Mouse (Mus musculus) fat pad, adult 2 months (tissue): ENCODE measurements around the gene 4930572O03Rik.
"Not testable (repeated sequence)": the region's sequence is repeated elsewhere in the genome, so short reads cannot be mapped to it uniquely, and the experiment has no call there.

ENCODE experiments used
- DNase-seq: peaks from one replicate; pipeline ENCODE4 v3.0.0-alpha.2; 2011; ENCODE audit warnings: low read depth, low spot score; ENCODE audit errors: extremely low read depth

The 4930572O03Rik gene

GRCm38 (mm10) chr5:15656959-15657358 lies at the start of gene 4930572O03Rik:
Gene 4930572O03Rik, minus strand, starts transcription at chr5:15657059.
- DNase-seq = not testable (repeated sequence)

DNA sequence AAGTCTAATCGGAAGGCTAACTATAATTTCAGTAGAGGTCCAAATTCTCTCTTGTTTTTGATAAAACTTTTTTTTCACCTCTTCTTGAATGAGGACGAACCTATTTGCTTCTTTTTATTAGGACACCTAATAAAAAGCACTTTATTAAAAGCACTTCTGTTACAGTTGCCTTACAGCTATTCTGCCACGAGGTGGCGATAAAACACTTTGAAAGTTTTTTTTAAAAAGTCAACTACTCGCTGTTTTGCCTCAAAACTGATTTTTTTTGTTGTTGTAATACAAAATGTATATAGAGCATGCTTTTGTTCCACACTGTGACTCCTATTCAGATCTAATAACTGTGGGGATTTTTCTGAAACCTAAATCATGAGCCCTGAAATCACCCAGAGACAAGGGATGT lies 46.0 kb upstream of the 4930572O03Rik start:
- not testable (repeated sequence) for DNase-seq

DNA sequence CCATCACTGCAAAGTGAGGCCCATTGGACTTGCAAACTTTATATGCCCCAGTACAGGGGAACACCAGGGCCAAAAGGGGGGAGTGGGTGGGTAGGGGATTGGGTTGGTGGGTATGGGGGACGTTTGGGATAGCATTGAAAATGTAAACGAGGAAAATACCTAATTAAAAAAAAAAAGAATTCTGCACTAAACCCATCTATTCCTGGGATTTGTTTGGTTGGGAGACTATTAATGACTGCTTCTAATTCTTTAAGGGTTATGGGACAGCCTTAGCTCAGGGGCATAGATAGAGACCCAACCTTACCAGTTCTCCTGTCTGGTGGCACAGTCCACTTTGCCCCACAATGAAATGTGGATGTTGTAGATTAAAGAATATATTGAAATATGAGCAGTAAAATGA lies 40.9 kb upstream of the 4930572O03Rik start:
- not testable (repeated sequence) for DNase-seq

DNA sequence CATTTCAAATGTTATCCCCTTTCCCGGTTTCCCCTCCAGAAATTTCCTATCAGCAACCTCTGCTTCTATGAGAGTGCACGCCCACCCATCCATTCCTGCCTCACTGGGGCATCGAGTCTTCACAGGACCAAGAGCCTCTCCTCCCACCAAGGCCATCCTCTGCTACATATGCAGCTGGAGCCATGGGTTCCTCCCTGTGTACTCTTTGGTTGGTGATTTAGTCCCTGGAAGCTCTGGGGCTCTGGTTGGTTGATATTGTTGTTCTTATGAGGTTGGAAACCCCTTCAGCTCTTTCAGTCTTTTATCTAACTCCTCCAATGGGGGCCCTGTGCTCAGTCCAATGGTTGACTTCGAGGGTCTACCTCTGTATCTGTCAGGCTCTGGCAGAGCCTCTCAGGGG lies 35.0 kb upstream of the 4930572O03Rik start:
- not testable (repeated sequence) for DNase-seq

DNA sequence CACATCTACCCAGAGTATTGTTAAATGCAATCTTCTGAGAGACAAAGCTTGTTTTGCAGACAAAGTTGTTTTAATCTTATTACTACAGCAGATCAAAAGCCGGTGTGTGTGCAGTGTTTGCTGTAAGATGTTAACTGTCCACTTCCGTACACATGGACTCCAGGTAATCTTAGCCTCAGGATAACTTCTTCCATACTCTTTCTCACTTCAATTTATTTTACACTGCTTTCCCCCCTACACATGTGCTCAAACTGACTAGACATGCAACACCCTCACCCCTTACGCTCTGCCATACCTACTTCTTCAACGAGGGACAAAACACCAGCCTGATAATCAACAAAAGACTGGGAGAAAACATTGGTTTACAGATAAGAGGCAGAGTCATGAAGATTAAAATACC lies 34.0 kb upstream of the 4930572O03Rik start:
- not testable (repeated sequence) for DNase-seq

GRCm38 (mm10) chr5:15689659-15690213 lies 32.9 kb upstream of the 4930572O03Rik start:
- DNase-seq = not testable (repeated sequence)

- DNase-seq = not testable (repeated sequence)
Measured at GRCm38 (mm10) chr5:15688874-15689658, 32.2 kb upstream of the 4930572O03Rik start.

- not testable (repeated sequence) for DNase-seq
Measured at GRCm38 (mm10) chr5:15681301-15682035, 24.6 kb upstream of the 4930572O03Rik start.

DNA sequence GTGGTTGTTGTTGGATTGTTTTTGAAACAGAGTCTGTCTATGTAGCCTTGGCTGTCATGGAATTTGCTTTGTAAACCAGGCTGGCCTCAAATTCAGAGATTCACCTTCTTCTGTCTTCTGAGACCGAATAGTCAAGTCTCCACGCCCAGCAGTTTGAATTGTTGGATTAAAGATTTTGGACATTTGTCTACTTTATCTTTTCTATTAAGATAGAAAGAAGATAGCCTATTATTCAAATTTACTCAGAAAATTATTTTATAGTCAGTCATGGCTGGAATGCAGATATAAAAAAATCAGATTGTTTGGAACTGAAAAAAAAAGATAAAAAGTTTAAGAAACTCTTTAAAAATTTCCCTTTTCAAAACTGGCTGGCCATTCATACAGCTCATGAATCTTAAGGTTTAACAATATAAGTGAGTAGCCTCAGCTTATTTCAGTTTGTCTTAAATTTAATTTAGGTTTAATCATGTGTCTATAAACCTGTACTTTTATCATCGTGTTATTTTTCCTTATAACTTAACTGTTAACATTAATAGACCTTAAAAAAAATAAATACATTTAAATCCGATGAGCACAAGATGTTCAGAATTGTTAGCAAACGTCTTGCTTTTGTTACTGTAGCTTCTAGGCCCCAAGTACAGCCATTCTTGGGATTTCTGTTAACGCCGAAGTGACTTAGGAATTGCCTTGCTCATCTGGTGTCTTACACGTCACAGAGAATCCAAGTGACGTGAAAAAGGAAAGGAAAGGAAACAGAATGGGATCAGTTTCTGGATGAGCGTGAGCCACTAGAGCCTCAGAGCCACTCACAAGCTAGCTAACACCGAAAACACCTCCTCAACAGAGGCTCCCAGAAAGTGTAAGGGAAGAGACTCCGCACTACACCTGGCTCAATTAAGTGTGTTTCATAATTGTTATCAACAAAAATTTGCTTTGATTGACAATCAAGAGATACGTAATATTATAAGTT lies 23.4 kb upstream of the 4930572O03Rik start:
- not testable (repeated sequence) for DNase-seq

DNA sequence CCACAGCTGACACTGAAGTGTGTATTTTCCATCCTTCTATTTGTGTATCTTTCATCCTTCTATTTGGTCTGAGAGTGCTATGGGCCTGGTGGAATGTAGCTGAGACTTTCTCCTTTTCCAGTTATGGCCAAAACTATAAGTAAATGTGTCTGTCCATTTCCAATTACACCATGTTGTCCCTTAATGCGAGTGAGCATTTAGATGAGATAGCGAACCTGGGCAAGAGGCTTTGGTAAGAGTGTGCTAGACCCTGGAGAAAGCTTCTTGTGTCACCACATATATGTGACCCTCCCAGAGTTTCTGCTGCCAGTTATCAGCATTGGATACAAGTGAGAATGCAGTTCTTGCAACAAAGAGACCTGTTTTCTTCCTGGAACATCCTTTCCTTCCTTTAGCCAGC lies 22.0 kb upstream of the 4930572O03Rik start:
- not testable (repeated sequence) for DNase-seq

DNA sequence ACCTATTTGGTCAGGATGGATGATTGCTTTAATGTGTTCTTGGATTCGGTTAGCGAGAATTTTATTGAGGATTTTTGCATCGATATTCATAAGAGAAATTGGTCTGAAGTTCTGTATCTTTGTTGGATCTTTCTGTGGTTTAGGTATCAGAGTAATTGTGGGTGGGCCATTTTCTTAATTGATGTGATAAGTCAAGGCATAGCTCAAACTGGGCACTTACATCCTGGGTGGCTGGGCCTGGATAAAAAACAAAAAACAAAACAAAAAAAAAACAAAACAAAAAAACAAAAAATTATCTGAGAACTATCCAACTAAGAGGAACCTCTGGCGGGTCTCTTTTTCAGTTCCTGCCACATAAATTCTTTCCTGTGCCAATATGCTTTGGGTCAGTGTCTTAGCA lies 20.9 kb upstream of the 4930572O03Rik start:
- not testable (repeated sequence) for DNase-seq

DNA sequence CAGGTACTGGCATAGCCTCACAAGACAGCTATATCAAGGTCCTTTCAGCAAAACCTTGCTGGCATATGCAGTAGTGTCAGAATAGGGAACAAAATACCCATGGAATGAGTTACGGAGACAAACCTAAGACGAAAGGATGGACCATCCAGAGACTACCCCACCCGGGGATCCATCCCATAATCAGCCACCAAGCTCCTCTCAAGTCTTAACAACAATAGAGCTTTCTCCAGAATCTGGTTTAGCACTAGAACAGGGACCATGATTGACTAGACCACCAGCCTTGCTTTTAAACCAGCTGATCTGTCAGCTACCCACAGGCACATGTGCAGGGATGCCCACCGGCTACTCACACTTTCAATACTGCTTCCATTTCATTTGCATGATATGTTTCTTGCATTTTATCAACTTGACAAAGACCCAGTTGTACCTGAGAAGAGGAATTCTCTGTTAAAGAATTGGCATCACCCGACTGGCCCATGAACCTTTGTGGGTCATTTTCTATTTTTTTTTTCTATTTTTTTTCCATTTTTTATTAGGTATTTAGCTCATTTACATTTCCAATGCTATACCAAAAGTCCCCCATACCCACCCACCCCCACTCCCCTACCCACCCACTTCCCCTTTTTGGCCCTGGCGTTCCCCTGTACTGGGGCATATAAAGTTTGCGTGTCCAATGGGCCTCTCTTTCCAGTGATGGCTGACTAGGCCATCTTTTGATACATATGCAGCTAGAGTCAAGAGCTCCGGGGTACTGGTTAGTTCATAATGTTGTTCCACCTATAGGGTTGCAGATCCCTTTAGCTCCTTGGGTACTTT lies 17.8 kb upstream of the 4930572O03Rik start:
- not testable (repeated sequence) for DNase-seq

DNA sequence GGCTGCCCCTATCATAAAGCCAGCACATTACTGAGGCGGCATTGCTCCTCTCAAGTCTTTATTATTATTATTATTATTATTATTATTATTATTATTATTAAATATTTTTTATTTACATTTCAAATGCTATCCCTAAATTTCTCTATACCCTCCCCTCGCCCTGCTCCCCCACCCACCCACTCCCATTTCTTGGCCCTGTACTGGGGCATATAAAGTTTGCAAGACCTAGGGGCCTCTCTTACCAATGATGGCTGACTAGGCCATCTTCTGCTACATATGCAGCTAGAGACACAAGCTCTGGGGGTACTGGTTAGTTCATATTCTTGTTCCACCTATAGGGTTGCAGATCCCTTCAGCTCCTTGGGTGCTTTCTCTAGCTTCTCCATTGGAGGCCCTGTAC lies 17.1 kb upstream of the 4930572O03Rik start:
- DNase-seq = not testable (repeated sequence)

- not testable (repeated sequence) for DNase-seq
Measured at GRCm38 (mm10) chr5:15670789-15671188, 13.9 kb upstream of the 4930572O03Rik start.

- not testable (repeated sequence) for DNase-seq
Measured at GRCm38 (mm10) chr5:15663847-15664246, 7.0 kb upstream of the 4930572O03Rik start.

DNA sequence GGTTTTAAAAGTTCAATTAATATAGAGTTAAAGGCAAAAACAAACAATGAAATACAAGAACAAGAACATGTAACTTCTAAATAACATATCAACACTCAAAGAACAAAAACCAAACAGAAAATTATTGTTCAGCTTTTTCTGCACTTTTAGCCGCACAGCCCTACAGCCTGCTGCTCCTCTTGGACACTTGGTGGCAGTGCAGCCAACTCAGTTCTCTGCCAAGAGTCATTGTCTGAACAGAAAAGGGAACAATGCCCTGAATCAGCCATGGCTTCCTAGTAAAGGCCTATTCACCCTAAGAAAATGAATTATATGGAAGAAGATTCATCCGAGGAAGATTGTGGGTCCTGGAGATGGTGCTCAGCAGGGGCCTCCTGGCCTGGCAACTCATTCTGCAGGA lies 4.5 kb downstream of the 4930572O03Rik start:
- not testable (repeated sequence) for DNase-seq

GRCm38 (mm10) chr5:15645707-15646106 lies 11.2 kb downstream of the 4930572O03Rik start:
- not testable (repeated sequence) for DNase-seq

GRCm38 (mm10) chr5:15637637-15638036 lies 19.2 kb downstream of the 4930572O03Rik start:
- DNase-seq = not testable (repeated sequence)

- not testable (repeated sequence) for DNase-seq
Measured at GRCm38 (mm10) chr5:15630068-15630467, 26.8 kb downstream of the 4930572O03Rik start.
